Mouse (Mus musculus) heart, embryonic 16.5 days (tissue): ENCODE results near the gene Tcp10b. TPM values are rescaled to one million over a fixed set of nuclear protein-coding genes. Genes with fewer than 3 reads are reported as not detected.
"Not testable (repeated sequence)": the region's sequence is repeated elsewhere in the genome, so short reads cannot be mapped to it uniquely, and the experiment has no call there.

Experiments
- ATAC-seq: fragments of 200-750 bp; cut with Nextera tagmentation; replicated peaks from 2 replicates; pipeline ENCODE4 v1.8.0; 2017; ENCODE audit warnings: moderate number of reproducible peaks; ENCODE audit not compliant: insufficient read depth, low FRiP score; ENCODE audit errors: extremely low read depth
- H3K27ac ChIP-seq: fragments of 300-500 bp; sonication (generic); 2 replicates; pipeline ENCODE4 v1.5.1; 2014; ENCODE audit warnings: mild to moderate bottlenecking, low read length, control low read depth, moderate library complexity
- H3K27me3 ChIP-seq: fragments of 300-500 bp; sonication (generic); 2 replicates; pipeline ENCODE4 v1.6.1; 2014; ENCODE audit warnings: low read length, mixed read lengths; ENCODE audit not compliant: control insufficient read depth, insufficient read depth
- H3K36me3 ChIP-seq: fragments of 300-500 bp; sonication (generic); 2 replicates; pipeline ENCODE4 v1.6.1; 2014; ENCODE audit not compliant: control insufficient read depth, insufficient read depth
- H3K4me1 ChIP-seq: fragments of 300-500 bp; sonication (generic); 2 replicates; pipeline ENCODE4 v1.6.1; 2014; ENCODE audit warnings: low read length, mixed read lengths; ENCODE audit not compliant: control insufficient read depth, insufficient read depth
- H3K4me2 ChIP-seq: fragments of 300-500 bp; sonication (generic); 2 replicates; pipeline ENCODE4 v1.6.1; 2014; ENCODE audit warnings: low read depth, mild to moderate bottlenecking, control low read depth, low read length
- H3K4me3 ChIP-seq: fragments of 300-500 bp; sonication (generic); 2 replicates; pipeline ENCODE4 v1.5.1; 2014; ENCODE audit warnings: mild to moderate bottlenecking, control low read depth, low read length
- H3K9ac ChIP-seq: fragments of 300-500 bp; sonication (generic); 2 replicates; pipeline ENCODE4 v1.6.1; 2014; ENCODE audit warnings: low read length, control low read depth
- H3K9me3 ChIP-seq: fragments of 300-500 bp; sonication (generic); replicated peaks from 2 replicates; pipeline ENCODE4 v1.6.1; 2016; ENCODE audit warnings: low read length; ENCODE audit not compliant: control insufficient read depth
- WGBS: fragments of 180-500 bp; shearing (Covaris S2); extraction: QIAGEN DNeasy Blood & Tissue Kit; methylation state at CpG from one replicate; pipeline ENCODE4 v1.1.7; 2014; 5-methylcytosine and 5-hydroxymethylcytosine counted together
- polyA plus RNA-seq: library from polyadenylated mRNA; unstranded; fragments of >200 nt; fragmentation: Nextera tagmentation; extraction: Ambion mirVana; gene quantifications from 2 replicates; pipeline ENCODE4 v1.2.1, GENCODE M21; 2015

Gene Tcp10b
- polyA plus RNA-seq, 1 experiment from 2014 or later = 0.08 TPM

DNA sequence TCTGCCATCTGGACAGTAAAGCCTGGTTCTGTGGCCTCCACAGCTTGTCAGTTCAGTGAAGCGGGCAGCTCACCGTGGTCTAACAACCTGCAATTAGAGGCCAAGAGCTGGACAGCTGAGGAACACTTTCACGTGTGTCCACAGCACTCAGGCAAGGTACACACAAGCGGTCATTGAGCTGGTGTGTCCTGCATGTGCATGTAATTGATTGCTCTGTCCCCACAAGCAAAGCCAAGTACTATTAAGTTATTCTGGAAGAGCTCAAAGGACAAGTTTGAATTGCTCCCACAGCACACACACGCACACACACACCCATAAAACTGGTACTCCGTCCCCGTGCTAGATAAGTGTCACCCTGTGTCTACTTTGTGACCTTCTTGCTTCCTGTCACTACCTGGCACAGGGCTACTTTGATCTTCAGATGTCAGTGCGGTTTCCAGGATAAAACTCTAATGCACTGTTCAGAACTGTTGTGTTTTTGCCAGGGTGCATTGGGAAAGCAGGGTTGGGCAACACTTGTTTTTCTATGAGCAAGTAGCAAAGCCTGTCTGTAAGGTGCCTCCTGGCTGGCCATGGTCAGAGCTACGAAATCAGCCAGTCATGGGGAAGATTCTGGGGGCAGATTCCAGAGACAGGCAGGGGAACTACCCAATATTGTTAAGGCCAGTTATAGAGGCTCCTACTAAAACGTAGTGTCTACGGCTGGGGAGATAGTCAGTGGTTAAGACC, 69.0 kb downstream of the Tcp10b start:
- not testable (repeated sequence) for H3K4me3 ChIP-seq, H3K4me1 ChIP-seq, ATAC-seq, H3K27me3 ChIP-seq, H3K4me2 ChIP-seq, H3K36me3 ChIP-seq, H3K9me3 ChIP-seq, H3K27ac ChIP-seq, H3K9ac ChIP-seq
- WGBS = 70% methylated on average over 9 of the region's 11 CpGs

DNA sequence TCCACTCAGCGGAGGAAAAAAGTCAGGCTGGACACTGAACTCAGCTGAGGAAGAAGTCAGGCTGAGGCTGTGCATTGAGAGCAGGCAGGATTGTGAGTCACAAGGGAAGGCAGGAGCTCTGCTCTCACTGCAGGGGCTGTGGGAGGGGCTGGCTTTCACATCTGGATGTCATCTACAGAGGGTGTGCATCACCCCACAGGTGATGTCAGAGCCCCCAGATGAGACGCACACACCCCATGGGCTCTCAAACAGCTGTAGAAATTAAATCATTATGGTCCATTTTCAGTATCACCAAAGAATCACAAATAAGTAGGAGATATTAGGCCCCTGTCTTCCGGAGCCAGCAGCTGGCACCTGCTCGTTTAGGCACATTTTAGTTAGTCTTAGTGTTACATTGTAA, 70.8 kb downstream of the Tcp10b start, which contains the start of gene Unc93a:
Gene Unc93a, minus strand, starts transcription at position 101 of the 400 bp plus-strand sequence.
- not testable (repeated sequence) for H3K4me1 ChIP-seq, H3K9me3 ChIP-seq, H3K27me3 ChIP-seq, H3K36me3 ChIP-seq, H3K4me2 ChIP-seq, H3K4me3 ChIP-seq, ATAC-seq, H3K27ac ChIP-seq, H3K9ac ChIP-seq
- 82% methylated on average over 3 of the region's 4 CpGs for WGBS

Other genes with a start within 250 kb of the Tcp10b start
- gene Mas1, start 193.0 kb upstream of the Tcp10b start, polyA plus RNA-seq = 0.47 and 0.50 TPM in 2 replicates
- 0.24 TPM in 1 of 2 replicates, not detected in the other for gene Mrgprh, start 185.1 kb upstream of the Tcp10b start, polyA plus RNA-seq
- 0.47 and 1.2 TPM in 2 replicates for gene Pnldc1, start 150.9 kb upstream of the Tcp10b start, polyA plus RNA-seq
- 304 and 341 TPM in 2 replicates for gene Tcp1, start 145.4 kb upstream of the Tcp10b start, polyA plus RNA-seq
- gene Mrpl18, start 144.8 kb upstream of the Tcp10b start, polyA plus RNA-seq = 191 and 213 TPM in 2 replicates
- 0.30 and 0.33 TPM in 2 replicates for gene Acat3, start 120.5 kb upstream of the Tcp10b start, polyA plus RNA-seq
- gene Acat2, start 100.4 kb upstream of the Tcp10b start, polyA plus RNA-seq = 31.6 and 31.7 TPM in 2 replicates
- gene Wtap, start 66.9 kb upstream of the Tcp10b start, polyA plus RNA-seq = 75.2 and 75.8 TPM in 2 replicates
- 496 and 560 TPM in 2 replicates for gene Sod2, start 54.3 kb upstream of the Tcp10b start, polyA plus RNA-seq
- gene Gpr31b, start 8.8 kb upstream of the Tcp10b start, polyA plus RNA-seq = 0.13 and 0.19 TPM in 2 replicates
- not detected in 2 replicates for gene Unc93a, start 70.7 kb downstream of the Tcp10b start, polyA plus RNA-seq
- gene Smok2a, start 160.1 kb downstream of the Tcp10b start, polyA plus RNA-seq = not detected in 2 replicates
- gene Smok2b, start 169.2 kb downstream of the Tcp10b start, polyA plus RNA-seq = not detected in 2 replicates